Mouse (Mus musculus): ENCODE results near the gene Hist3h2ba. TPM values are rescaled to one million over a fixed set of nuclear protein-coding genes. Genes with fewer than 3 reads are reported as not detected.
A peak's percentile ranks its signal among the peaks of the same experiment; 100 is the strongest.
"Not testable (repeated sequence)": the region's sequence is repeated elsewhere in the genome, so short reads cannot be mapped to it uniquely, and the experiment has no call there.

The Hist3h2ba gene
- total RNA-seq, 1 experiment from 2014 or later = 12.7 TPM

- no peak for ATAC-seq (replicated peaks; ENCODE audit: low read depth, poor library complexity, severe bottlenecking)
These were observed 10.8 kb upstream of the Hist3h2ba start for GRCm38 (mm10) chr11:58937909-58938308.

- ATAC-seq (replicated peaks; ENCODE audit: low read depth, poor library complexity, severe bottlenecking) = peak; percentile 95
These were observed 10.2 kb upstream of the Hist3h2ba start, which contains the start of gene Rnf187 for GRCm38 (mm10) chr11:58938322-58939087. Gene Rnf187, minus strand, starts transcription at chr11:58938916.

- no peak for ATAC-seq (replicated peaks; ENCODE audit: low read depth, poor library complexity, severe bottlenecking)
These were observed 9.7 kb upstream of the Hist3h2ba start for GRCm38 (mm10) chr11:58939088-58939439.

GRCm38 (mm10) chr11:58944136-58944535 lies 4.6 kb upstream of the Hist3h2ba start:
- ATAC-seq (replicated peaks; ENCODE audit: low read depth, poor library complexity, severe bottlenecking) = no peak

GRCm38 (mm10) chr11:58947306-58947705 lies 1.4 kb upstream of the Hist3h2ba start:
- no peak for ATAC-seq (replicated peaks; ENCODE audit: low read depth, poor library complexity, severe bottlenecking)

GRCm38 (mm10) chr11:58947798-58948528 lies 757 bp upstream of the Hist3h2ba start:
- no peak; the same call in 1 of the 2 replicates for ATAC-seq (replicated peaks; ENCODE audit: low read depth, poor library complexity, severe bottlenecking)

- no peak for ATAC-seq (replicated peaks; ENCODE audit: low read depth, poor library complexity, severe bottlenecking)
These were observed 1.0 kb downstream of the Hist3h2ba start for GRCm38 (mm10) chr11:58949480-58950431.

GRCm38 (mm10) chr11:58951210-58951609 lies 2.5 kb downstream of the Hist3h2ba start:
- ATAC-seq (replicated peaks; ENCODE audit: low read depth, poor library complexity, severe bottlenecking) = no peak

GRCm38 (mm10) chr11:58953351-58954169 lies 4.8 kb downstream of the Hist3h2ba start:
- no peak for ATAC-seq (replicated peaks; ENCODE audit: low read depth, poor library complexity, severe bottlenecking)

- not testable (repeated sequence) for ATAC-seq (replicated peaks; ENCODE audit: low read depth, poor library complexity, severe bottlenecking)
These were observed 5.4 kb downstream of the Hist3h2ba start for GRCm38 (mm10) chr11:58954170-58954419.

GRCm38 (mm10) chr11:58954420-58955142 lies 5.9 kb downstream of the Hist3h2ba start, which contains the start of the genes Hist3h2a and Trim17:
Gene Hist3h2a, plus strand, starts transcription at chr11:58954685.
Gene Trim17, plus strand, starts transcription at chr11:58954685.
- peak; percentile 74 for ATAC-seq (replicated peaks; ENCODE audit: low read depth, poor library complexity, severe bottlenecking)

- ATAC-seq (replicated peaks; ENCODE audit: low read depth, poor library complexity, severe bottlenecking) = peak; percentile 15; the same call in 1 of the 2 replicates
These were observed 6.6 kb downstream of the Hist3h2ba start for GRCm38 (mm10) chr11:58955143-58955867.

GRCm38 (mm10) chr11:58955868-58956257 lies 7.1 kb downstream of the Hist3h2ba start:
- ATAC-seq (replicated peaks; ENCODE audit: low read depth, poor library complexity, severe bottlenecking) = no peak

GRCm38 (mm10) chr11:58957226-58957914 lies 8.7 kb downstream of the Hist3h2ba start:
- no peak for ATAC-seq (replicated peaks; ENCODE audit: low read depth, poor library complexity, severe bottlenecking)

GRCm38 (mm10) chr11:58958536-58958935 lies 9.8 kb downstream of the Hist3h2ba start:
- ATAC-seq (replicated peaks; ENCODE audit: low read depth, poor library complexity, severe bottlenecking) = no peak

- 0 out of 2 replicates have a peak, but pooled peaks have one; percentile 0 for ATAC-seq (replicated peaks; ENCODE audit: low read depth, poor library complexity, severe bottlenecking)
These were observed 10.6 kb downstream of the Hist3h2ba start for GRCm38 (mm10) chr11:58959186-58959825.

GRCm38 (mm10) chr11:58959921-58960465 lies 11.3 kb downstream of the Hist3h2ba start:
- ATAC-seq (replicated peaks; ENCODE audit: low read depth, poor library complexity, severe bottlenecking) = peak; percentile 74

Data from common myeloid progenitor, adult 5-6 weeks (primary cell).